Mouse (Mus musculus) embryonic facial prominence, embryonic 14.5 days (tissue): ENCODE results near the gene Vrk2. TPM values are rescaled to one million over a fixed set of nuclear protein-coding genes. Genes with fewer than 3 reads are reported as not detected.

Experiments
- polyA plus RNA-seq: library from polyadenylated mRNA; unstranded; fragments of >200 nt; fragmentation: Nextera tagmentation; extraction: Ambion mirVana; gene quantifications from 2 replicates; pipeline ENCODE4 v1.2.1, GENCODE M21; 2014

Vrk2 gene
- polyA plus RNA-seq, 1 experiment from 2014 or later, result 18.9 TPM

Other genes starting within 250 kb of the Vrk2 start
- gene Fancl, start 207.9 kb downstream of the Vrk2 start, polyA plus RNA-seq, result 22.6 and 24.0 TPM in 2 replicates
- not detected in 2 replicates for gene Gm6899, start 758 bp downstream of the Vrk2 start, polyA plus RNA-seq